Mouse (Mus musculus) ovary, postnatal 14 days (tissue): ENCODE measurements around the gene Ngf.

ENCODE experiments used
- DNase-seq: peaks from one replicate; pipeline ENCODE4 v3.0.0; 2022; ENCODE audit warnings: low spot score

The Ngf gene

GRCm38 (mm10) chr3:102469713-102470448, at the start of gene Ngf:
Ngf (plus strand) TSS chr3:102469919.
- no peak for DNase-seq

- DNase-seq = peak; percentile 71
Measured at GRCm38 (mm10) chr3:102445567-102445966, 24.2 kb upstream of the Ngf start.

GRCm38 (mm10) chr3:102446691-102447090, 23.0 kb upstream of the Ngf start:
- no peak for DNase-seq

- DNase-seq = no peak
Measured at GRCm38 (mm10) chr3:102454566-102454965, 15.2 kb upstream of the Ngf start.

- DNase-seq = no peak
Measured at GRCm38 (mm10) chr3:102460528-102460927, 9.2 kb upstream of the Ngf start.

GRCm38 (mm10) chr3:102460986-102461385, 8.7 kb upstream of the Ngf start:
- DNase-seq = no peak

- DNase-seq = no peak
Measured at GRCm38 (mm10) chr3:102462703-102463336, 6.9 kb upstream of the Ngf start.

GRCm38 (mm10) chr3:102463339-102463738, 6.4 kb upstream of the Ngf start:
- DNase-seq = no peak

- DNase-seq = peak; percentile 61
Measured at GRCm38 (mm10) chr3:102466587-102466986, 3.1 kb upstream of the Ngf start.

- DNase-seq = no peak
Measured at GRCm38 (mm10) chr3:102467121-102467520, 2.6 kb upstream of the Ngf start.

GRCm38 (mm10) chr3:102471251-102471650, 1.5 kb downstream of the Ngf start:
- no peak for DNase-seq

- DNase-seq = no peak
Measured at GRCm38 (mm10) chr3:102471799-102472198, 2.1 kb downstream of the Ngf start.

GRCm38 (mm10) chr3:102474275-102475155, 4.8 kb downstream of the Ngf start:
- DNase-seq = no peak

- no peak for DNase-seq
Measured at GRCm38 (mm10) chr3:102477917-102478694, 8.4 kb downstream of the Ngf start.

GRCm38 (mm10) chr3:102490393-102491123, 20.8 kb downstream of the Ngf start:
- DNase-seq = no peak

GRCm38 (mm10) chr3:102498113-102498512, 28.4 kb downstream of the Ngf start:
- no peak for DNase-seq

- no peak for DNase-seq
Measured at GRCm38 (mm10) chr3:102498931-102499330, 29.2 kb downstream of the Ngf start.

GRCm38 (mm10) chr3:102500031-102500430, 30.3 kb downstream of the Ngf start:
- DNase-seq = no peak

GRCm38 (mm10) chr3:102501186-102501585, 31.5 kb downstream of the Ngf start:
- DNase-seq = no peak

GRCm38 (mm10) chr3:102505129-102505528, 35.4 kb downstream of the Ngf start:
- DNase-seq = no peak

GRCm38 (mm10) chr3:102506061-102506460, 36.3 kb downstream of the Ngf start:
- DNase-seq = no peak
